Comparison of ENCODE assay signal across 9 mouse cellular contexts in the genomic region with DNA sequence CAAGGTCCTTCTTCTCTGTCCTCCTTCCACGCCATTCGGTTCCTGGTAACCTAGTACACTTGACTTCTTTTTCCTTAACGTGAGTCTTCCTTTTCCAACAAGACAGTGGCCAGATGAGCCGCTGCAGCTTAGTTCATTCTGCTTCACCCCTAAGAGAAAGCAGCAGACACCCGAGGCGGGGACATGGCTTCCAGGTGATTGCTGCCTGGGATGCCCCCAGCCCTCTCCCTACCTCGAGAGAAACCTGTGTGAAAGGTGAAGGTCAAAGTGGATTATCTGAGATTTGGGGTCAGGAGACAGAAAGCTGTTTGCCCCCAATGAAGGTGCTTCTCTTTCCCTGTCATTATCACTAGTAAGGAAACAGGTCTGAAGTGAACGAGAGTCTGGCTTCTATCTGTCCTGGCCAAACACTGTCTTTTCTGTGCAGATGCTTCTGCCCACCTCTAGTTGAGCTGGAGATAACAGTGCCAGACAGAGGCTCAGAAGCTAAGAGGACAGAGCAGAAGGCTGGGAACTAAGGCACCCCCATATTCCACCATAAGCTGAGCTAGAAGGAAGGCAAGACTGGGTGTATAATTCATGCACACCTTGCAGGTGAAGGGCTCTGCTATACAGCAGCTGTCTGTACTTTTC. TPM values are rescaled to one million over a fixed set of nuclear protein-coding genes. Genes with fewer than 3 reads are reported as not detected.
DNase-seq lines count a peak whose midpoint lies in the region; ATAC-seq lines count a peak whose summit lies in the region.
"Had no signal": no experiment of that assay in that cellular context is flagged by ENCODE, and none has a peak within 500 bp of the region (broad histone marks: within the 10 kb centered on the region; RNA-seq: fewer than 3 reads in every experiment).

No protein-coding gene starts in this region.

- peaks cover 28% of the 10 kb centered on the region for H3K36me3 ChIP-seq in kidney, embryonic 15.5 days
- H3K36me3 ChIP-seq in embryonic facial prominence, embryonic 15.5 days = peaks cover 32% of the 10 kb centered on the region
- H3K36me3 ChIP-seq in intestine, embryonic 15.5 days = peaks cover 8% of the 10 kb centered on the region; the same call in 1 of the 2 replicates
- 0 out of 2 replicates have a peak, but pooled peaks cover 10% of the 10 kb centered on the region for H3K36me3 ChIP-seq in midbrain, embryonic 15.5 days (replicated peaks)

- DNase-seq in kidney, postnatal 25 days = no peak
- no peak for DNase-seq in cerebellum, adult 8-10 months
- DNase-seq in left cerebral cortex, postnatal 14 days (ENCODE audit: low spot score in 2 of 2) = no peak

- H3K9me3 ChIP-seq in kidney, embryonic 15.5 days (replicated peaks) = no peaks in the 10 kb centered on the region
- no peaks in the 10 kb centered on the region for H3K9me3 ChIP-seq in embryonic facial prominence, embryonic 15.5 days (replicated peaks)
- H3K9me3 ChIP-seq in intestine, embryonic 15.5 days = no peaks in the 10 kb centered on the region
- H3K9me3 ChIP-seq in midbrain, embryonic 15.5 days = no peaks in the 10 kb centered on the region

- H3K27ac ChIP-seq in kidney, embryonic 15.5 days = no peak overlapping the region
- no peak overlapping the region for H3K27ac ChIP-seq in embryonic facial prominence, embryonic 15.5 days (replicated peaks)
- no peak overlapping the region for H3K27ac ChIP-seq in intestine, embryonic 15.5 days
- H3K27ac ChIP-seq in midbrain, embryonic 15.5 days = no peak overlapping the region

- no peak overlapping the region for H3K9ac ChIP-seq in kidney, embryonic 15.5 days
- H3K9ac ChIP-seq in embryonic facial prominence, embryonic 15.5 days = no peak overlapping the region
- peak overlapping the region; percentile 18; the same call in 1 of the 2 replicates for H3K9ac ChIP-seq in intestine, embryonic 15.5 days
- H3K9ac ChIP-seq in midbrain, embryonic 15.5 days = peak overlapping the region; percentile 31

- H3K4me1 ChIP-seq in kidney, embryonic 15.5 days = peaks cover 15% of the 10 kb centered on the region
- H3K4me1 ChIP-seq in embryonic facial prominence, embryonic 15.5 days = peaks cover 12% of the 10 kb centered on the region
- H3K4me1 ChIP-seq in intestine, embryonic 15.5 days (replicated peaks) = 0 out of 2 replicates have a peak, but pooled peaks cover 7% of the 10 kb centered on the region
- peaks cover 18% of the 10 kb centered on the region for H3K4me1 ChIP-seq in midbrain, embryonic 15.5 days

- H3K4me3 ChIP-seq in kidney, embryonic 15.5 days (replicated peaks) = peak overlapping the region; percentile 44
- H3K4me3 ChIP-seq in embryonic facial prominence, embryonic 15.5 days (replicated peaks) = peak overlapping the region; percentile 40
- peak overlapping the region; percentile 36; the same call in 1 of the 2 replicates for H3K4me3 ChIP-seq in intestine, embryonic 15.5 days (replicated peaks)
- H3K4me3 ChIP-seq in midbrain, embryonic 15.5 days = peak overlapping the region; percentile 32

- WGBS in kidney, embryonic 15.5 days = 36% methylated on average over 8 of the region's 8 CpGs
- 39% methylated on average over 8 of the region's 8 CpGs for WGBS in embryonic facial prominence, embryonic 15.5 days
- WGBS in intestine, embryonic 15.5 days = 35% methylated on average over 8 of the region's 8 CpGs
- WGBS in midbrain, embryonic 15.5 days = 40% methylated on average over 8 of the region's 8 CpGs

- H3K4me2 ChIP-seq in kidney, embryonic 15.5 days = peak overlapping the region; percentile 74
- peak overlapping the region; percentile 55 for H3K4me2 ChIP-seq in embryonic facial prominence, embryonic 15.5 days (replicated peaks)
- peak overlapping the region; percentile 70 for H3K4me2 ChIP-seq in intestine, embryonic 15.5 days (replicated peaks)
- peak overlapping the region; percentile 57 for H3K4me2 ChIP-seq in midbrain, embryonic 15.5 days

- no peak for ATAC-seq in kidney, embryonic 15.5 days (replicated peaks; ENCODE audit: low FRiP score)
- ATAC-seq in embryonic facial prominence, embryonic 15.5 days (ENCODE audit: insufficient number of reproducible peaks, low FRiP score, low TSS enrichment, low read depth) = no peak
- ATAC-seq in intestine, embryonic 15.5 days = no peak
- no peak for ATAC-seq in midbrain, embryonic 15.5 days (replicated peaks)
- no peak for ATAC-seq in frontal cortex, adult (ENCODE audit: low TSS enrichment)

- H3K27me3 ChIP-seq in kidney, embryonic 15.5 days = peaks cover 15% of the 10 kb centered on the region; the same call in 1 of the 2 replicates
- H3K27me3 ChIP-seq in embryonic facial prominence, embryonic 15.5 days = 0 out of 2 replicates have a peak, but pooled peaks cover 12% of the 10 kb centered on the region
- H3K27me3 ChIP-seq in intestine, embryonic 15.5 days (replicated peaks) = 0 out of 2 replicates have a peak, but pooled peaks cover 3% of the 10 kb centered on the region
- H3K27me3 ChIP-seq in midbrain, embryonic 15.5 days (replicated peaks) = 0 out of 2 replicates have a peak, but pooled peaks cover 3% of the 10 kb centered on the region

- intact Hi-C loops in left cerebral cortex, postnatal 14 days (cut with DNase I) = no loop called here

RNA-seq across cellular contexts. Expression of a gene that starts 16.8 kb away (rescaled TPM):
- polyA plus RNA-seq in kidney, embryonic 15.5 days (2015; fragmentation: Nextera tagmentation; extraction: Ambion mirVana) = 39.7 and 44.9 TPM in 2 replicates
- 51.0 and 60.5 TPM in 2 replicates for polyA plus RNA-seq in embryonic facial prominence, embryonic 15.5 days (2015; fragmentation: Nextera tagmentation; extraction: Ambion mirVana)
- polyA plus RNA-seq in intestine, embryonic 15.5 days (2015; fragmentation: Nextera tagmentation; extraction: Ambion mirVana) = 44.7 and 44.8 TPM in 2 replicates
- 59.3 and 63.4 TPM in 2 replicates for polyA plus RNA-seq in midbrain, embryonic 15.5 days (2015; fragmentation: Nextera tagmentation; extraction: Ambion mirVana)
- 10 to 100 TPM; 86.5 to 99.2 TPM for total RNA-seq in left cerebral cortex, postnatal 14 days (2021)

RNA-seq across cellular contexts. Expression of a gene that starts 20.0 kb away (rescaled TPM):
- 1.0 and 1.6 TPM in 2 replicates for polyA plus RNA-seq in kidney, embryonic 15.5 days (2015; fragmentation: Nextera tagmentation; extraction: Ambion mirVana)
- 0.59 and 0.79 TPM in 2 replicates for polyA plus RNA-seq in embryonic facial prominence, embryonic 15.5 days (2015; fragmentation: Nextera tagmentation; extraction: Ambion mirVana)
- polyA plus RNA-seq in intestine, embryonic 15.5 days (2015; fragmentation: Nextera tagmentation; extraction: Ambion mirVana) = 0.40 and 0.50 TPM in 2 replicates
- polyA plus RNA-seq in midbrain, embryonic 15.5 days (2015; fragmentation: Nextera tagmentation; extraction: Ambion mirVana) = 9.8 and 10.7 TPM in 2 replicates
- total RNA-seq in left cerebral cortex, postnatal 14 days (2021) = 1 to 10 TPM; 4.7 to 5.5 TPM
- total RNA-seq: CH12.LX had no signal

RNA-seq across cellular contexts. Expression of a gene that starts 34.5 kb away (rescaled TPM):
- 46.1 and 48.8 TPM in 2 replicates for polyA plus RNA-seq in kidney, embryonic 15.5 days (2015; fragmentation: Nextera tagmentation; extraction: Ambion mirVana)
- 33.1 and 35.8 TPM in 2 replicates for polyA plus RNA-seq in embryonic facial prominence, embryonic 15.5 days (2015; fragmentation: Nextera tagmentation; extraction: Ambion mirVana)
- polyA plus RNA-seq in intestine, embryonic 15.5 days (2015; fragmentation: Nextera tagmentation; extraction: Ambion mirVana) = 24.9 and 28.4 TPM in 2 replicates
- polyA plus RNA-seq in midbrain, embryonic 15.5 days (2015; fragmentation: Nextera tagmentation; extraction: Ambion mirVana) = 38.9 and 46.9 TPM in 2 replicates
- total RNA-seq in left cerebral cortex, postnatal 14 days (2021) = 10 to 100 TPM; 35.5 to 37.3 TPM

Comparison
In these comparisons a context has a peak if more than half of its experiments do, and no peak if none do; other contexts are left out.
1. H3K9ac ChIP-seq: peak in intestine, embryonic 15.5 days (single experiment) and midbrain, embryonic 15.5 days (single experiment); none in kidney, embryonic 15.5 days (single experiment) and embryonic facial prominence, embryonic 15.5 days (single experiment).
2. Peak in every context shown above with its lines, with median percentiles within 50 percentile points of each other: H3K4me2 ChIP-seq and H3K4me3 ChIP-seq.